Mouse (Mus musculus): Measurements from ENCODE around the gene Hamp2. TPM values are rescaled to one million over a fixed set of nuclear protein-coding genes. Genes with fewer than 3 reads are reported as not detected.

Gene Hamp2
- polyA plus RNA-seq, 1 experiment = not detected

DNA sequence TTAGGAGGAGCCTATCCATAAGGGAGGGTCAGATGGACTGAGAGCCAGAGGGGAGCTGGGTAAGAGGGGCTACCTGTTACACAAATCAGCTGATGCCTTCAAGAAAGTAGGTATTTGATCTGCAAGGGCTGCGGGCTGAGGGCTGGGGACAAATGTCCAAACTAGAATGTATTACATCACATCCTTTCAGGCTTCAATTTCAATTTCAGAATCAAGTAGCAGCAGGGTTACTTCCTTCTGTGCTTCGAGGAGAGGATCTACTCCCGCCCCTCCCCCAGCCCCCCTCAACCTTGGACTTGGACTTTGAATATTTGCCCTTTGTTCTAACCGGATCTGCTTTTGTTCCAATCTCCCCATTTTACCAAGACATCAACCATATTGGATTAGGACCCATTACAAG is 7.3 kb downstream of the Hamp2 start:
- no peaks in the 10 kb centered on the region for H3K36me3 ChIP-seq (ENCODE audit: control insufficient read depth, insufficient read depth)
- H3K27me3 ChIP-seq (ENCODE audit: control insufficient read depth, insufficient read depth, insufficient read length) = peaks cover 30% of the 10 kb centered on the region
- H3K79me2 ChIP-seq (ENCODE audit: control insufficient read depth, insufficient read depth) = no peaks in the 10 kb centered on the region
- no peak overlapping the region for H3K4me3 ChIP-seq
- no peak overlapping the region for H3ac ChIP-seq (ENCODE audit: control insufficient read depth, insufficient read length)
- TF ChIP-seq USF1 (IDR thresholded peaks at IDR 0.05; ENCODE audit: low read depth) (no peak), CEBPB (IDR thresholded peaks at IDR 0.05; ENCODE audit: insufficient read depth, poor library complexity, severe bottlenecking) (no peak), TCF3 (IDR thresholded peaks at IDR 0.05; ENCODE audit: insufficient read length, low read depth) (no peak), E2F4 (IDR thresholded peaks at IDR 0.05; ENCODE audit: insufficient read depth) (no peak), POLR2A (IDR thresholded peaks at IDR 0.05; ENCODE audit: insufficient read length, low read depth) (no peak), SRF (IDR thresholded peaks at IDR 0.05; ENCODE audit: control insufficient read depth, insufficient read length, low read depth) (no peak), MYOD1 (IDR thresholded peaks at IDR 0.05; ENCODE audit: control insufficient read depth in 1 of 3, insufficient read length in 2 of 3, low read depth in 2 of 3) (no peak), TCF12 (IDR thresholded peaks at IDR 0.05; ENCODE audit: insufficient read depth, poor library complexity, severe bottlenecking) (no peak), MYOG (IDR thresholded peaks at IDR 0.05; ENCODE audit: control insufficient read depth in 1 of 3, insufficient read depth in 1 of 3, insufficient read length in 2 of 3, low read depth in 2 of 3) (no peak), REST (IDR thresholded peaks at IDR 0.05; ENCODE audit: insufficient read depth, insufficient read length) (no peak), MAX (IDR thresholded peaks at IDR 0.05; ENCODE audit: low read depth) (no peak), POLR2AphosphoS2 (IDR thresholded peaks at IDR 0.05; ENCODE audit: insufficient read length, low read depth) (no peak)
- no peak overlapping the region for H3K4me2 ChIP-seq (ENCODE audit: low read depth)

DNA sequence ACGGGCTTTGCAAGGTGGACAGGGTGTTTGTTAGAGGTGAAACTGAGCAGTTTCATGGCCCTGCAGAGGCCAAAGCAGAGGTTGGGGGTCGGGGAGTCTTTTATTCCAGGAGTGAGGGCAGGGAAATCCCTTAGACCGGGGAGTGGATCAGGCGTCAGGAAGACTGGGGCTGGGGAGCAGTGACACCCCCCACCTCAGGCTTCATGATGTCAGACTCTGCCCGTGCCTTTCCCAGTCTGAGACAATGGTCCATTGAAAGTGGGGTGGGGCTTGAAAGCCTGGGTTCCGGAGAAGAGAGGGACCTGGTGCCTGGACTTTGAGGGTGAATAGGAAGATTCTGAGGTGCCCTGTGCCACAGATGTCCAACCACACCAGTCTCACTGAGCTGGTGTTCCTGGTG is 7.8 kb downstream of the Hamp2 start:
- no peak overlapping the region for H3K4me2 ChIP-seq (ENCODE audit: low read depth)
- no peak overlapping the region for H3ac ChIP-seq (ENCODE audit: control insufficient read depth, insufficient read length)
- H3K36me3 ChIP-seq (ENCODE audit: control insufficient read depth, insufficient read depth) = no peaks in the 10 kb centered on the region
- no peak overlapping the region for H3K4me3 ChIP-seq
- H3K79me2 ChIP-seq (ENCODE audit: control insufficient read depth, insufficient read depth) = no peaks in the 10 kb centered on the region
- H3K27me3 ChIP-seq (ENCODE audit: control insufficient read depth, insufficient read depth, insufficient read length) = peaks cover 30% of the 10 kb centered on the region
- no peak for TF ChIP-seq MYOG (IDR thresholded peaks at IDR 0.05; ENCODE audit: control insufficient read depth in 1 of 3, insufficient read depth in 1 of 3, insufficient read length in 2 of 3, low read depth in 2 of 3)
- TF ChIP-seq MAX (IDR thresholded peaks at IDR 0.05; ENCODE audit: low read depth) = no peak
- TF ChIP-seq USF1 (IDR thresholded peaks at IDR 0.05; ENCODE audit: low read depth) = no peak
- no peak for TF ChIP-seq POLR2AphosphoS2 (IDR thresholded peaks at IDR 0.05; ENCODE audit: insufficient read length, low read depth)
- no peak for TF ChIP-seq CEBPB (IDR thresholded peaks at IDR 0.05; ENCODE audit: insufficient read depth, poor library complexity, severe bottlenecking)
- no peak for TF ChIP-seq POLR2A (IDR thresholded peaks at IDR 0.05; ENCODE audit: insufficient read length, low read depth)
- no peak for TF ChIP-seq TCF3 (IDR thresholded peaks at IDR 0.05; ENCODE audit: insufficient read length, low read depth)
- TF ChIP-seq TCF12 (IDR thresholded peaks at IDR 0.05; ENCODE audit: insufficient read depth, poor library complexity, severe bottlenecking) = no peak
- no peak for TF ChIP-seq REST (IDR thresholded peaks at IDR 0.05; ENCODE audit: insufficient read depth, insufficient read length)
- no peak for TF ChIP-seq SRF (IDR thresholded peaks at IDR 0.05; ENCODE audit: control insufficient read depth, insufficient read length, low read depth)
- TF ChIP-seq E2F4 (IDR thresholded peaks at IDR 0.05; ENCODE audit: insufficient read depth) = no peak
- TF ChIP-seq MYOD1 (IDR thresholded peaks at IDR 0.05; ENCODE audit: control insufficient read depth in 1 of 3, insufficient read length in 2 of 3, low read depth in 2 of 3) = no peak

DNA sequence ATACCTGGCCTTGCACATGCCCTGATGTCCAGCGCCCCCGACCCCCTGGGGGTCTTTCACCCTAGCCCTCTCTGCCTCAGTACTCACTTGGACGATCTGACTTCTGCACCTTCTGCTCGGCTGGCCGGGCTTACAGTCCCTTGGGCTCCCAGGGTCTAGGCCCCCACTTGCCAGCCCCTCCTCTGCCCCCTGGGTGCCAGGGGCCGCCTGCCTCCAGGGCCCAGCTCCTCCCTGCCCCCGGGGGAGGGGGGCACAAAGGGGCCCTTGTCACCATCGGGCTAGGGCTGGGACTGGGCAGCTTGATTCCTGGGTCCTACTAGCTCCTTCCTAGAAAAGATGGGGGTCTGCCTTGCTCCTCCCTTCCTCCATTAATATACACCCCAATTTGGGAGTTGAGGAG is 9.7 kb downstream of the Hamp2 start, which contains the start of gene Mag:
TSS of gene Mag (minus strand) at position 142 of the 400 bp plus-strand sequence.
- Histone ChIP-seq H3K36me3 (ENCODE audit: control insufficient read depth, insufficient read depth) (no peaks in the 10 kb centered on the region), H3K79me2 (ENCODE audit: control insufficient read depth, insufficient read depth) (no peaks in the 10 kb centered on the region), H3K4me2 (ENCODE audit: low read depth) (no peak within 1 kb of the TSS), H3K4me3 (no peak within 1 kb of the TSS), H3ac (ENCODE audit: control insufficient read depth, insufficient read length) (no peak within 1 kb of the TSS), H3K27me3 (ENCODE audit: control insufficient read depth, insufficient read depth, insufficient read length) (peaks cover 30% of the 10 kb centered on the region)
- TF ChIP-seq MYOG (IDR thresholded peaks at IDR 0.05; ENCODE audit: control insufficient read depth in 1 of 3, insufficient read depth in 1 of 3, insufficient read length in 2 of 3, low read depth in 2 of 3) (no peak), TCF3 (IDR thresholded peaks at IDR 0.05; ENCODE audit: insufficient read length, low read depth) (no peak), MAX (IDR thresholded peaks at IDR 0.05; ENCODE audit: low read depth) (no peak), MYOD1 (IDR thresholded peaks at IDR 0.05; ENCODE audit: control insufficient read depth in 1 of 3, insufficient read length in 2 of 3, low read depth in 2 of 3) (no peak), SRF (IDR thresholded peaks at IDR 0.05; ENCODE audit: control insufficient read depth, insufficient read length, low read depth) (no peak), REST (IDR thresholded peaks at IDR 0.05; ENCODE audit: insufficient read depth, insufficient read length) (no peak), POLR2A (IDR thresholded peaks at IDR 0.05; ENCODE audit: insufficient read length, low read depth) (no peak), E2F4 (IDR thresholded peaks at IDR 0.05; ENCODE audit: insufficient read depth) (no peak), POLR2AphosphoS2 (IDR thresholded peaks at IDR 0.05; ENCODE audit: insufficient read length, low read depth) (no peak), USF1 (IDR thresholded peaks at IDR 0.05; ENCODE audit: low read depth) (no peak)

DNA sequence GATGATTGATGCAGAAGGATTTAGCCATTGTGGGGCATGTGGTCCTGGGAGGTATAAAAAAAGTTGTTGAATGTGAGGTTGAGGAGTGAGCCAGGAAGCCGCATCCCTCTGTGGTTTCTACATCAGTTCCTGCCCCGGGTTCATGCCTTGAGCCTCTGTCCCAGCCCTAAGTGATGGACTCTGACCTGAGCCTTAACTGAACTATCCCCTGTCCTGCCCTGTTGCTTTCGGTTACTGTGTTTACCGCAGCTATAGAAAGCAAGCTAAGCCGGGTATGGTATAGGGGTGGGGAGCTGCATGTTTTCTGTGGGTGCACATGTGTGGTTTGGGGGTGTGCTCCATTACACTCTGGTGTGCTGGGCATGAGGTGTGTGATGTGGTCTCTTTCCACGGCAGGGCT is 14.7 kb downstream of the Hamp2 start:
- peaks cover 25% of the 10 kb centered on the region for H3K27me3 ChIP-seq (ENCODE audit: control insufficient read depth, insufficient read depth, insufficient read length)
- no peaks in the 10 kb centered on the region for H3K36me3 ChIP-seq (ENCODE audit: control insufficient read depth, insufficient read depth)
- H3K79me2 ChIP-seq (ENCODE audit: control insufficient read depth, insufficient read depth) = no peaks in the 10 kb centered on the region
- no peak overlapping the region for H3K4me2 ChIP-seq (ENCODE audit: low read depth)
- TF ChIP-seq TCF3 (IDR thresholded peaks at IDR 0.05; ENCODE audit: insufficient read length, low read depth) (no peak), SRF (IDR thresholded peaks at IDR 0.05; ENCODE audit: control insufficient read depth, insufficient read length, low read depth) (no peak), MYOD1 (IDR thresholded peaks at IDR 0.05; ENCODE audit: control insufficient read depth in 1 of 3, insufficient read length in 2 of 3, low read depth in 2 of 3) (no peak), TCF12 (IDR thresholded peaks at IDR 0.05; ENCODE audit: insufficient read depth, poor library complexity, severe bottlenecking) (no peak)
- no peak overlapping the region for H3ac ChIP-seq (ENCODE audit: control insufficient read depth, insufficient read length)
- no peak overlapping the region for H3K4me3 ChIP-seq

DNA sequence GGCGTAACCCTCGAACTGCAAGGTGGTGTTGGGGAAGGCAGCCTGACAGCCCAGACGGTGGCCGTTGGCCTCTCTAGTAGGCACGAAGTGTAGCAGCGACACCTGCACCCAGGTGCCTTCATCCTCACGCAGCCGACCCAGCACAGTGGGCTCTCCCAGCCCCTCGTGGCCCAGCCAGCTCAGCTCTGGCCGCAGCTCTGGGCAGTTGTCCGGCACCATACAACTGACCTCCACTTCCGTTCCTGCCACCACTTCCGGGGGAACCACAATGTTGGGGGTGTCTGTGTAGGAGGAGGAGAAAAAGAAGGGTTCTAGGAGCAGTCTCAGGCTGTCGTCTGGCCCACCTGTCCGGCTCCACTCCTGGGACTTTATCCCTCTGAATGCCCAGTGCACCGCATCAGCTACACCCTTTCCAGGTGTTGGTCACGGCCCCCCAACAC is 15.5 kb downstream of the Hamp2 start:
- Histone ChIP-seq H3K4me3 (no peak overlapping the region), H3ac (ENCODE audit: control insufficient read depth, insufficient read length) (no peak overlapping the region), H3K36me3 (ENCODE audit: control insufficient read depth, insufficient read depth) (no peaks in the 10 kb centered on the region), H3K79me2 (ENCODE audit: control insufficient read depth, insufficient read depth) (no peaks in the 10 kb centered on the region), H3K27me3 (ENCODE audit: control insufficient read depth, insufficient read depth, insufficient read length) (peaks cover 17% of the 10 kb centered on the region), H3K4me2 (ENCODE audit: low read depth) (no peak overlapping the region)
- no peak for TF ChIP-seq MYOG (IDR thresholded peaks at IDR 0.05; ENCODE audit: control insufficient read depth in 1 of 3, insufficient read depth in 1 of 3, insufficient read length in 2 of 3, low read depth in 2 of 3)
- no peak for TF ChIP-seq USF1 (IDR thresholded peaks at IDR 0.05; ENCODE audit: low read depth)
- TF ChIP-seq POLR2AphosphoS2 (IDR thresholded peaks at IDR 0.05; ENCODE audit: insufficient read length, low read depth) = no peak
- TF ChIP-seq MYOD1 (IDR thresholded peaks at IDR 0.05; ENCODE audit: control insufficient read depth in 1 of 3, insufficient read length in 2 of 3, low read depth in 2 of 3) = no peak
- TF ChIP-seq TCF3 (IDR thresholded peaks at IDR 0.05; ENCODE audit: insufficient read length, low read depth) = no peak
- no peak for TF ChIP-seq POLR2A (IDR thresholded peaks at IDR 0.05; ENCODE audit: insufficient read length, low read depth)
- no peak for TF ChIP-seq SRF (IDR thresholded peaks at IDR 0.05; ENCODE audit: control insufficient read depth, insufficient read length, low read depth)
- no peak for TF ChIP-seq MAX (IDR thresholded peaks at IDR 0.05; ENCODE audit: low read depth)
- no peak for TF ChIP-seq TCF12 (IDR thresholded peaks at IDR 0.05; ENCODE audit: insufficient read depth, poor library complexity, severe bottlenecking)
- TF ChIP-seq CEBPB (IDR thresholded peaks at IDR 0.05; ENCODE audit: insufficient read depth, poor library complexity, severe bottlenecking) = no peak

Data from myocyte (in vitro differentiated cells).